Mouse (Mus musculus): ENCODE measurements around the gene Gm10521.
A peak's percentile ranks its signal among the peaks of the same experiment; 100 is the strongest.
"Not testable (repeated sequence)": the region's sequence is repeated elsewhere in the genome, so short reads cannot be mapped to it uniquely, and the experiment has no call there.

Gene Gm10521

DNA sequence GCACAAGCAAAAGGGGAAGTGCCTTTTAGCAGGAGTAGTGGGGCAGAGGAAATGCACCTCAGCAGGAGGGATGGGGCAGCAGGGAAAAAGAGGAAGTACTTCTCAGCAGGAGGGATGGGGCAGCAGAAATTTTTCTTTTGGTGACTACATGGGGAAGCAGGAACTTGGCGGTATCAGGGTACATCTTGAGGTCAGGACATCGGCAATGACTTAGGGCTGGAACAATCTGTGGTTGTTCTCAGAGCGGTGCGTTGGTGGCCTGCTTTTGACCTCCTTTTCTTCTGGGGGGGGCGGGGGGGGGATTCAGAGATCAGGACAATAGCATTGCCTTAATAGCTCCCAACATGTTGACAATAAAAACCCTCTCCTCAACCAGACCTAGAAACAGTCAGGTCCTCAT, at the start of gene Gm10521:
Gm10521 (plus strand) TSS at position 301 of the 400 bp plus-strand sequence.
- not testable (repeated sequence) for DNase-seq

DNA sequence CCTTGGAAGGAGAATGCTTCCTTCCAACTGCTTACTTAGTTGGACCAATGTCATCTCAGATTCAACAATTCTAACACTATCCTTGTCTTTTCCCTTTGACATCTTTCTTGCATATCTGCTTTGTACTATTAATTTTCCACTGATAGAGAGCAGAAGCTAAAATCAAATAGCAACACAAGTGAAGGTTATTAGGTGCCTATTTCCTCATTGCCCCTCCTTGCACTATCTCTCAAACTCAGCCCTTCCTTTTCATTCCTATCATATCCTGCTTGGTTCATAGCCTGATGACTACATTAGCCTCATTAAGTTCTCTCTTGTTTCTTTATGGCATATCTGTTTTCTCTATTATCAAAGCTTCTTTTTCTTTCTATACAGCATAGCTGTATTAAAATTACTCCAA, 47.3 kb upstream of the Gm10521 start:
- DNase-seq: no peak

DNA sequence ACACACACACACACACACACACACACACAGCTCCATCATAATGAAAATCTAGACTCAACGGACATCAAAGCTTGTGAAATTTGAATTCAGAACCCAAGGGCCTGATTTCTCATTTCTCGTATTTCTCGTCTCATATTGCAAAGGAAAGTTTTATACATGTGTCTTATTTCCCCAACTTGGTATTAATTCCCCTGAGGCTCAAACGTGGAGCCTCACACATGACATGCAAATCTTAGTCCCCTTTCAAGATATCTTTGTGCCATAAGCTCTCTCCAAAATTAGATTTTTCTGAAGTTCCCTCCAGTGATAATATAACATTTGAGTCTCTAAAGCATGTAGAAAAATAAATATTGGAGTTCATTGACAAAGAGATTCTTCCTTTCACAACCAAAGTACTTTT, 46.7 kb upstream of the Gm10521 start:
- no peak for DNase-seq

DNA sequence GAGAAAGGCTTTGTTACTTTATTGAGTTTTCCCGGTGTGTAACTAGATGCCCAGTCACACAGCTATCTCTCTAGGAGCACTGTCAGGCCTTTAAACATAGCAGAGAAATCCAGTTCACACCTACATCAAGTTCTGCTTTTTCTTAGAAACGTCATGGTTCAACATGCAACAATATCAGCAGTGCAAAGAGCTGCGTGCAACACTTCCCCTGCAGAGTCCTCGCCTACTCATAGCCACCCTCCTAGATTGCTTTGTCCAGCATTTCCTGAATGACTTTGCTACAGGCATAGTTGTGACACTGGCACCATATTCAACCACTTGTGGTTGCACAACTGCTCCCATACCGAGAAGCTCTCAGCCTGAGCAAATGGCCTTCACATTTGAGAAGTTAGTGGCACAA, 46.0 kb upstream of the Gm10521 start:
- no peak for DNase-seq

DNA sequence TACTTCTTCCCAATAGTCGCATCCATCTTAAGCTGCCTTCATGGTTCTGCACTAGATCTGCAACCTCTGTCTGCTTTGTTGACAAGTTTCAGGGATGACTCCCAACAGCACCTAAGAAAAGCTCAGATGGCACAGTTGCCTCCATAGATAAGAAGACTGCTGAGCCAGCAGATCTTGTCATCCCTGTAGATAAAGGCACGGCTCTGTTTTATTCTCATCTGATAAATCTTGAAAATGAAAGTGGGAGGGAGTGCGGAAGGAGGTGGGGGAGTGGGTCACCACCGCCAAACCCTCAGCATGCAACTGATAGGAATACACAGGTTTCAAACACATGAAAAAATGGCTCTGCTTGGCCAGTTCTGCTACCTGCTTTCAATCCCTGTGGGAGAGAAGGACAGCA, 30.0 kb upstream of the Gm10521 start:
- no peak for DNase-seq

DNA sequence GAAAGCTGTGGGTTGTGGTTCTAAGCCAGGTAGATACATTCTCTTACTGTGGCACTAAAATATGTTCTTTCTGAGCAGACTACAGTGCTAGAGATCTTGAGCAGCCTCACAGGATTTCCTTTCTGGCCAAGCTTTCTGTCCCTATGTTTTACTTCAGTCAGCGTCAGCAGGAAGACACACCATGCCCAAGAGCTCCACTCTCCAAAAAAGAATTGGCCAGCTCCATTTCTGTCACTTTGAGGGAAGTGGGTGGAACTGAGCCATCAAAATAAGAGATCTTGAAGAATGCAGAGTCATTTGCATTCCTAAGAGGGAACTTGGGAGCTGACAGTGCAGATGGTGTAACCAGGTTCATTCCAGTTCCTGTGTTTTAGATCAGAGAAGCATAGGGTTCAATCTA, 8.5 kb upstream of the Gm10521 start:
- no peak for DNase-seq

DNA sequence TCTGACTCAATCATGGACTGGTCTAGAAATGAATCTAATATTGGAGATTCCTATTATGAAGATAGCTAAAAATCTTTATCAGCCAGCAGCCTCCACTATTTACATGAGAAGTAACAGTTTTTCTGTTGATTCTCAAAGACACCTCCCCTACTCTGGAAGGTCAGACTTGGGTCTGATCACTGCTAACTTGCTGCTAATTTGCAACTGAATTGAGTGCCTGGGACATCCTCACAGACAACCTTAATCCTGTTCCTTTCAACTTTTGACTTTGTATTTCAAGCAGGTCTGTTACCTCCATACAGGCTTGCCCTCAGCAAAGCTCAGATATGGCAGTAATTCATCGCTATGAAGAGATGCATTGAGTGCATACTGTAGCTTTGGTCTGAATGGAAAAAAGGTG, 8.5 kb downstream of the Gm10521 start:
- DNase-seq: no peak

DNA sequence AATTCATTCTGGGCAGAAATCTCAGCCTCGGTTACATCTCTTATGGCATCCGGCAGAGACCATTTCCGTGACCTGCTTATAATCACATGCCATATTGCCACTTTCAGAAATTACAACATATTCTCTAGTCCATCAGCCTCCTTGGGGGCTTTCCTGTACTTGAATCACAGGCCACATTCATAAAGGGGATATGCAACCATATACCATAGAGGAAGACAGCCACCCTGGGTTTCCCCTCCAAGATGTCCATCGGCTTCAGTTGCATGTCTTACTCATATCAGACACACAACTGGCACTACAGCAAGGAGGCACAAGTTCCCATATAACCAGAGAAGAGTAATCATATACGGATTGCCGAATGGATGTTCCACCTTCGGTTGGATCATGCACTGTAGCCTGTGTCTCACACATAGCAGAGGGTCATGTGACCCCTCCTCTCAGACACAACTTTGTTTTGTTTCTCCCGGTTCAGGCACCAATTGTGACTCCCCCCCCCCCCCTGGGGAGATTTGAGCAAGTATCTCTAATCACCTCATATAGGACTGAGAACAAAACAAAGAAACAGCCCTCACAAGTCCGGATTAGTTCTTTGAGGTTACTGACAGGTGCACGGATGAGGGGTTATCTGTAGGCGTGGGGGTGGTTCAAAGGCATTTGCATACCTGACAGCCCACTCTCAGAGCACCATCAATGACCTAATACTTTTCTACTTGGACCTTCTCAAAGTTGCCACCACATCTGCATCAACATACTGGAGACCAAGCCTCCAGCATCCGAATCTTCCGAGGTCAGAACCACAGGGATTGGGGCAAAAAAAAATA, 20.4 kb downstream of the Gm10521 start:
- DNase-seq: peak; percentile 50

DNA sequence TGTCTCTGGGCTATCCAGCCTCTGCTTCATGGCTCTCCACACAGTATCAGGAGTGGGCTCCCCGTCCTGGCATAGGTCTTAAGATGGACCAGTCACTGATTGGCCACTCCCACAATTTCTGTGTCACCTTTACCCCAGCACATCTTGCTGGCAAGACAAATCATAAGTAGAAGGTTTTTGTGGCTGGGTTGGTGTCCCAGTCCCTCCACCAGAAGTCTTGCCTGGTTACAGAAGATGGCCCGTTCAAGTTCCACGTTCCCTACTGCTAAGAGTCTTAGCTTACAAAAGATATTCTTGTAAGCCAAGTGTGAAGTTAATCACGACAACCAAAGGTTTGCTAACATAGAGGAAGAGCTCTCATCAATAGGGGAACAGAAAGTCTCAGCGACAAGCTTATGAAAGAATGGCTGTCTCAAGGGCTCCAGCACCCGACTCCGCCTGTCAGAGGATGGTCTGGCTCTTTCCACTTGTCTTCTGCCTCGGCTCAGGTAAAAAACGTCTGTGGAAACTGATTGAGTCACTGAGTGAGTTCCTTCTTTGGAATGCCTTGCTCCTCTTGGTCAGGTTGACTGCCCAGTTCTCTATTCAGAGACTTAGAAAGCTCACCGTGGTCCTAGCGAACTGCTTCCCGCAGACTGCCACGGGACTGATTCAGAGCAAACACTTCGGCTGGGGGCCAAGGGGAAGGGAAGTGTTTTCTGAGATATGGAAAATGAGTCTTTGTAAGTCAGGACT, 22.0 kb downstream of the Gm10521 start, which contains the start of gene Slamf6:
Slamf6 (plus strand) TSS at position 211 of the 735 bp plus-strand sequence.
- peak; percentile 73 for DNase-seq

DNA sequence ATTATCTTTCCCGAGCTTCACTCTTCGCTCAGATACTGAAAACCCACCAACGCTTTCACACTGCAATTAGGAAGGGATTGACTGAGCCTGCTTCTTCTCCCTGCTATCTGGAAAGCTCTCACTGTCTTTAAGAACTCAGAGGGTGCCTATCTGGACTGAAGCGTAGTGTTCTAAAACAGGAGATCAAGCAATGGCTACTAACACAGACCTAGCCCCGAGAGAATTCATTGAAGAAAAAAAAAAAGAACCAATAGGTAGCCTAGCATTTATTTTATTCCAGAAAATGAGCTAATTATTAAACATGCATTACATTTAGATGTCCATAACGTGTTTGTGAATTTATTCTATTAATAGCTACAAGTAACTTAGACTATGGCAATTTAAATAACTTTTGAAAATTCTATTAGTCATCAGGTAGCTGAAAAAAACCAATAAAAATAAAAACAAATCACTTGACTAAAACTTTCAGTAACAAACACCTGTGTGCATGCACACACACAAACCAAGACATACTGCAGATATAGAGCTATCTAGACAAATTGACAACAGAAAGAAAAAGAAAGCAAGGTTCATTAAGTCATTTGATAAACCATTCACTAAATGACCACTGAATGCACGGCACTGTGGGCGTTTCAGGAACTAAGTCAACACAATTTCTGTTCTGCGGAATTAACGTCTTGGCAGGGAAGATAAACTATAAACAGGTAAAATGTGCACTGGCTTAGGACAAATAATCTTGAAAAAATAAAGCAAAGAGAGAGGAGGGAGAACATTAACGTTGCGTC, 22.9 kb downstream of the Gm10521 start:
- no peak for DNase-seq

DNA sequence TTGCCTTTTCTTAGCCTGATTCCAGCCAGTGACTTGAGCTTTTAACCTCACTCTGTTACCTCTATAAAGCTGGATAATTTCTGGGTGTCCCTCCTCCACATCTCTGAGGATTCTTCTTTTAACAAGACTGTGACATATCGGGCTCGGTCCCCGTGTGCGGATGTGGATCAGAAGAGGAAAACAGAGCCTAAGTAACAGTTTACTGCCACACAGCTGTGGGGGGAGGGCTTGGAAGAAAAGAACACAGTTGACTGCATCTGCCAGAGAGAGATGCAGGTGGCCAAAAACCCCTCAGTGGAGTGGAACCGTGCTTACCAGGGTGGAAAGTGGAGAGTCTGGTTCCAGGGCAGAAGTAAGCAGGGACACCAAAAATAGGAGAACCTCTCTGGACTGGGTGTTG, 23.7 kb downstream of the Gm10521 start:
- peak; percentile 87 for DNase-seq

DNA sequence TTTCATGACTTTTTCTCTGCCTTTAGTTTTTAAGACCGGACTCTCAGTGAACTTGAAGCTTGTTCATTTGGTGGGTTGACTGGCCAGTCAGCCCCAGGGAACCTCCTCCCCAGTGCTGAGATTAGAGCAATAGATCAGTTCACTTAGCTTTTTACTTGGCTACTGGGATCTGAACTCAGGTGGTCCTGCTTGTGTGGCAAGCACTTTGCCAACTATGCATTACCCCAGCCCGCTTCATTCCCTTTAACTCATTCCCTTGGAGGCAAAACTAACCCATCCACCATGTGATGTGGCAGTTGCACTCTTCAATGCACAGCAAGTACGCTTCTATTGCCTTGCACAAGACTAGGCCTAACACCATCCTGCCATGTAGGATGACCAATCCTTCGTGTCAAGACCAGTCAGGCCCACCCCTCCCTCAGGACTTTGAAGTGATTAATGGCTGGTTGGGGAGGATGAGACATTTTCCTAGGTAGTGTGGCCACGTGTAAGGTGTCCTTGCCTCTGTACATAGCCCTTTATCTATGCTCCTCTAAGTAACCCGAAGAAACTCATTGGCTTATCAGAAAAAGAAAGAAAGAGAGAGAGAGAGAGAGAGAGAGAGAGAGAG, 24.5 kb downstream of the Gm10521 start:
- peak; percentile 51 for DNase-seq

DNA sequence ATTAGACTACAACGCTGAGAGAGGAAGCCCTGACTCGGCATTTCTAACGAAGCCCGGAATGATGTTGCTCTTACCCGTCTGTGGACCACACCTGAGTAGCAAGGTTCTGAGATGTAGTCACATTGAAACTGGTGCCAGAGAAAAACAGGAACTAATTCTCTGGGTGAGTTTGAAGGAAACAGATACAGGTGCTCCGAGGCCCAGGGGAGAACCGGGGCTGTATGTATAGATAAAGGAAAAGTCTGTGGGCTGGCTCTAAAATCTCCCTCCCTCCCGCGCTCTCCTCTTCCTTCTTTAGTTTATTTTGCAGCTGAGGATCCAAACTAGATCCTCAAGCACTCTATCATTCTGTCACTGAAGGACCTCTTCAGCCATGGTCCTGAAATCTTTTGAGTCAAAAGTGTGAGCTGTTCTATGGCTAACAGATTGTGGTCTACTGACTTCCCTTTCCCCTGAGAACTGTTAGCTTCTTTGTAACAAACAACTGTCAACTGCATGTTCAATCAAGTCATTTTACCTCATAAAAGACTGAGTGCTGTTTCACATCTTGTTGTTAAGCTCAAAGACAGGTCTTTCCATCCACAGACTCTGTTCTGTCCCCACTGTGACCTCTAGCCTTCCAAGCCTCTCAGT, 25.6 kb downstream of the Gm10521 start:
- DNase-seq: peak; percentile 70

DNA sequence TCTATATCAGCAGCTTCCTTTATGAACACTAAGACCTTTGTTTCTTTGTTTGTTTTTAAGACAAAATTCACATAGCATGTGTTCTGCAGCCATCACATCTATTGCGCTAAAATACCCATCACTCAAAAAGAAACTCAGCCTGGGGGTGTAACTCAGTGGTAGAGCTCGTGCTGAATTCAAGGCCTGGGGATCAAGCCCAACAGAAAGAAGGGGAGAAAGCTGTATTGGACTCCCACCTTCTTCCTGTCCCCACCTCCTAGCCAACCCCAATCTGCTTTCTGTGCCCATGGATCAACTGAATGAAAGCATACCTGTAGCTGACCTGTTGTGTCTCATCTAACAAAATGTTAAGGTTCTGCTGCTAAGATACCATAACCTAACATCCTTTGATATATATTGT, 26.2 kb downstream of the Gm10521 start:
- DNase-seq: peak; percentile 53

DNA sequence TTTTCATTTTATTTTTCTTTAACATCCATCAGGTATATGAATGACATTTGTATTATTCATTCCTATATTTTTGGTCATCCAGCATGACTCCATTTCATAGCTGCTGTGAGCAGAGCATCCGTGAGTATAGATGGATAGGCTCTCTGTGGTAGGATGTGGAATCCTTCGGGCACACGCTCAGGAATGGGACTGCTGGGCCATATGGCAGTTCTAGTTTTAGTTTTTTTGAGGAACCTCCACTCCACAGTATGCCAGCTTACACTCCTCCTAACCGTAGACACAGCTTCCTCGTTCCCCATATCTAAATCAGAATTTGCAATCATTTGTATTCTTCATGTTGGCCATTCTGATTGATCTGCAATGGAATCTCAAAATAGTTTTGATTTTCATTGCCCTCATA, 27.4 kb downstream of the Gm10521 start:
- no peak for DNase-seq

DNA sequence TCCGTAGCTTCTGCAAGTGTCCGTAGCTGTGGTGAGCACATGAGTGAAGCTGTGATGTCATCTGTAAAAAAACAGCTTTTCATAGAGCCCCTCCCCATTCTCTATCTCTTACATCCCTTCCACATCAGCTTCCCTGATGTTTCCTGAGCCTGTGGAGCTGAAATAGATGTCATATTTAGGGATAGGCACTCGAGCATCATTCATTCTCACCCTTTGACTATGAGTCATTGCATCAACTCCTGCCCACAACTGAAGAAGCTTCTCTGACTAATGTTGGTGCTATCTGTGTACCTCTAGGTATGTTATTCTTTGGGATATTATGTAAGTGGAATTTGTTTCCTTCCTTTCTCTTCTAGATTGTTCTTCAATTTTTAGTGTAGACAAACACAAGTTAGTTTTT, 29.4 kb downstream of the Gm10521 start:
- DNase-seq: no peak

DNA sequence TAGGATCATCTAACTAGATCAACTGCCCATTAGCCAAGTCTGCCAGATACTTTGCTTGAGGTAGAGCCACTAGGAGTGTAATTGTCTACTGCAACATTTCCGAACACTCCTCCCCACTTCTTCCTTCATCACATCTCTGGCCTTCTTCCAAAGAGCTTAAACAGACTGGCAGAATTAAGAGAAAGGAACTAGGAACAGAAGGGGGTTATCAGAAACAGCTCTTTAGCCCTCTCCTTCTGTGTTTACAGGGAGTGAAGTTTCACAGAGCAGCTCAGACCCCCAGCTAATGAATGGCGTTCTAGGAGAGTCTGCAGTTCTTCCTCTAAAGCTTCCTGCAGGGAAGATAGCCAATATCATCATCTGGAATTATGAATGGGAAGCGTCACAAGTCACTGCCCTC, 38.4 kb downstream of the Gm10521 start:
- DNase-seq: no peak

DNA sequence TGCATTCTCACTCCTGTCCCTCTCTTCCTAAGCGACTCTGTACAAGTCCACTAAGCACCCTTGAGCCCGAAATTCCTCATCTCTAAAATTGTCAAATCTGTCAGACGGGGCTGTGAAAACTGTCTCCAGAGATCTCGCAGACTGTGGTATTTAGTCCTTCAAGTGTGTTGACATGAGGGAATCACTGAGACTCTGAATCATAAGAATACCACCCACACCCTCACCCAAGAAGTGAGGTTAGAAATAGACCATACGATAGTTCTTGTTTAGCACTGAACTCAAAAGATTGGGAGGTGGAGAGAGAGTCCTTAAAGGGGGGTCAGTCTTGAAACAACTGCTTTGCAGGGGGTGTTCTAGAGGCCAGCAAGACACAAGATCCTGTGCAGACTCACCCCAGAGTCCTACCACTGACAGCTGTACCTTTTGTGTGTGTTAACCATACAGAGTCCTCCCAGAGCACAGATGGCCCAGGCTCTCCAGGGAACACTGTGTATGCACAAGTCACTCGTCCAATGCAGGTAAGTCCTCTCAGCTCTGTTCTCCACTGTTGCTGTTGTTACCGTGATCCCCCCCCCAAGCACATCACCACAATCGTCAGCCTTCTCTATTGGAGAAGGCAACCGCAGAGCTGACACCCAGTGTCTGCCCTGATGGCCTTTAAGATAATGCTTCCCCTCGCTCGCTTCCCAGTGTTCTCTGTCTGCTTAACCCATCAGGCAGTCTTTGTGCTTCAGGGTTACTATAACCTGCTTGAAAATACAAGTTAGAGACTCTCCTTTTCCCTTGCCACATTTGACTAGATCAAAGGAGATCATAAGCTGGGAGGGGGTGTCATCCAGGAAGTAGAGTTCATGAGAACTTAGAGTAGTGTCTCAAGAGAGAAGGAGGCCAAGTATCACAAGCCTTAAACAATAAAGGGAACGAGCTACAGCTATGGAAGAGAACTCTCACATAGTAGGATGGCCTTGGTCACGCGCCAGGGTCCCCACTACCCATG, 43.8 kb downstream of the Gm10521 start:
- DNase-seq: peak; percentile 48

DNA sequence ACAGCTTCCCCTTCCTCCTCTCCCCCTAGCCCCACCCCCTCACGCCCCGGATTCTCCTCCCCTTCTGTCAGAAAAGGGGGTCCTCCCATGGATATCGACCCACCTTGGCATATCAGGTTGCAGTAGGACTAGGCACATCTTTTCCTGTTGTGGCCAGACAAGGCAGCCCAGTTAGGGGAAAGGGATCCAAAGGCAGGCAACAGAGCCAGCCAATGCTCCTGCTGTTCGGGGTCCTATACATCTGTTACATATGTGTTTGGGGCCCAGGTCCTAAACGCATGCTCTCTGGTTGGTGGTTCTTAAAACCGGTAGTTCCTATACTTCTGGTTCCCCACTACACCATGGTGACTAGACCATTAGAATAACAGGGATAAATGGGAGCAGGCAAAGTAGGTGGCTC, 45.2 kb downstream of the Gm10521 start:
- DNase-seq: no peak

DNA sequence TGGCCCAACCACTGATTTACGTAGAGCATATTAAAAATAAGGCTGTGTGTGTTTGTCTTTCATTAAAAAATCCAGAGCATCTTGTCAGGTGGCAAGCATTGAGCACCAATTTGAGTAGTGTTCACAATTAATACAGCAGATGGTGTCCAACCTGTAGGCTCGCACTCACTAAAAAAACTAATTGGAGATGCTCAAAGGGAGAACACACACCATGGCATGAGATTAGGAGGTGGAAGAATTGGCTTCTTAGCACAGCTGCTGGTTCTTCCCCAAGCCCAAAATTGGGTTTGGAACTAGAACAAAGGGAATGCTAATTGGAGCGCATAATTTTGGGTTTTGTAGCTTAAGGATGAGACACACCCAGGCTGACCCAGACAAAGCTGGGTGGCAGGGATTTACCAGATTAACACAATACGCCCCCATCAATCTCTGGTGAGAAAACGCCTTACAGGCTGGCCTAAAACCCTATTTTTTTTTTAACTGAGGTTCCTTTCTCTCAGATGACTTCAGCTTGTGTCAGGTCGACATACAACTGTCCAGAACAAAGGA, 51.1 kb downstream of the Gm10521 start:
- no peak for DNase-seq
